Mouse (Mus musculus): ENCODE data around the gene Rwdd2b. TPM values are rescaled to one million over a fixed set of nuclear protein-coding genes. Genes with fewer than 3 reads are reported as not detected.

The Rwdd2b gene
- polyA plus RNA-seq (2012; rRNA removed; ENCODE audit: low replicate concordance): 11.5 and 22.4 TPM in 2 replicates

GRCm38 (mm10) chr16:87440184-87440686 is at the start of gene Rwdd2b:
Gene Rwdd2b, minus strand, starts transcription at chr16:87440573.

GRCm38 (mm10) chr16:87454419-87455179 is 14.2 kb upstream of the Rwdd2b start, which contains the start of gene Usp16:
Gene Usp16, plus strand, starts transcription at chr16:87454703.

DNA sequence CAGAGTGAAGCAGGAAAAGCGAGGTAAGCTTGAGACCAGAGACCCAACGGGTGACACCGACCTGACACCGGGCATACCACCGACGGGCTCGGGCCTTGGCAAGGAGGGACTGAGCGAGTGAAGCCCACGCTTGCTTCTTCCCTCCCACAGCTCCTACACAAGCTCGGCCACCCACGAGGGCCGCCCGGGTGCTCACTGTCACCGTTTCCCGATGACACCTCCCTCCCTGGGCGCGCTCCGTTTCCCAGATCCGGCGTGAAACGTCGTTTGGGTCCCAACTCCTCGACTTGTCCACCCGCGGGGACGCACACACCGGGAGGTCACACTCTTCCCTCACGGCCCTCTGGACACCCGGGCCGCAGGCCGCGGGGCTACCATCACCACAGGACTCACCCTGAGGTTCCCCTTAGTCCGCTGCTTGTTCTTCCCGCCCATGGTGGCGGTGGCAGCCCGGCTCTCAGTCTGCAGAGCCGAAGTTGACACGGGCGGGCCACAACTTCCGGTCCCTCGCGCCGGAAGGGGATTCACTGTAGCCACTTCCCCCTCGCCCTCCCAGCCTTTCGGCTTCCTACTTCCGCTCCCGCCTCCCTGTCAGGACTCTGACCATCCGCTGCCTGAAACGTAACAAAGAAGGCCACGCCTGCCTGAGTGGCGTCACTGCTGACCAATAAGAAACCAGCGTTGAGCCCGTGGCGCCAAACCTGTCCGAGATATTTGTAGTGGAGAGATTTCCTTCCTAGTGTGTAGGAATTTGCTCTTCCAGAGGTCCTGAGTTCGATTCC is 8.1 kb downstream of the Rwdd2b start, which contains the start of gene Ltn1:
Gene Ltn1, minus strand, starts transcription at position 580 of the 782 bp plus-strand sequence.

Other genes with a start within 250 kb of the Rwdd2b start
- 0.85 and 2.2 TPM in 2 replicates for gene N6amt1, start 86.4 kb downstream of the Rwdd2b start, polyA plus RNA-seq (2012; rRNA removed; ENCODE audit: low replicate concordance)
- gene Ltn1, start 8.0 kb downstream of the Rwdd2b start, polyA plus RNA-seq (2012; rRNA removed; ENCODE audit: low replicate concordance): 0.62 and 1.0 TPM in 2 replicates
- gene Usp16, start 14.1 kb upstream of the Rwdd2b start, polyA plus RNA-seq (2012; rRNA removed; ENCODE audit: low replicate concordance): 2.1 and 5.8 TPM in 2 replicates
- 4.0 and 6.1 TPM in 2 replicates for gene Cct8, start 55.3 kb upstream of the Rwdd2b start, polyA plus RNA-seq (2012; rRNA removed; ENCODE audit: low replicate concordance)
- gene Map3k7cl, start 112.8 kb upstream of the Rwdd2b start, polyA plus RNA-seq (2012; rRNA removed; ENCODE audit: low replicate concordance): 0.25 TPM in 1 of 2 replicates, not detected in the other

Measured in duodenum, adult 2 months (tissue).